Mouse (Mus musculus) cerebellum, adult 11-12 months (tissue): ENCODE results near the gene Ltk.
"Not testable (repeated sequence)": the region's sequence is repeated elsewhere in the genome, so short reads cannot be mapped to it uniquely, and the experiment has no call there.

Experiments used
- DNase-seq: peaks from one replicate; pipeline ENCODE4 v3.0.0; 2022

Ltk gene

DNA sequence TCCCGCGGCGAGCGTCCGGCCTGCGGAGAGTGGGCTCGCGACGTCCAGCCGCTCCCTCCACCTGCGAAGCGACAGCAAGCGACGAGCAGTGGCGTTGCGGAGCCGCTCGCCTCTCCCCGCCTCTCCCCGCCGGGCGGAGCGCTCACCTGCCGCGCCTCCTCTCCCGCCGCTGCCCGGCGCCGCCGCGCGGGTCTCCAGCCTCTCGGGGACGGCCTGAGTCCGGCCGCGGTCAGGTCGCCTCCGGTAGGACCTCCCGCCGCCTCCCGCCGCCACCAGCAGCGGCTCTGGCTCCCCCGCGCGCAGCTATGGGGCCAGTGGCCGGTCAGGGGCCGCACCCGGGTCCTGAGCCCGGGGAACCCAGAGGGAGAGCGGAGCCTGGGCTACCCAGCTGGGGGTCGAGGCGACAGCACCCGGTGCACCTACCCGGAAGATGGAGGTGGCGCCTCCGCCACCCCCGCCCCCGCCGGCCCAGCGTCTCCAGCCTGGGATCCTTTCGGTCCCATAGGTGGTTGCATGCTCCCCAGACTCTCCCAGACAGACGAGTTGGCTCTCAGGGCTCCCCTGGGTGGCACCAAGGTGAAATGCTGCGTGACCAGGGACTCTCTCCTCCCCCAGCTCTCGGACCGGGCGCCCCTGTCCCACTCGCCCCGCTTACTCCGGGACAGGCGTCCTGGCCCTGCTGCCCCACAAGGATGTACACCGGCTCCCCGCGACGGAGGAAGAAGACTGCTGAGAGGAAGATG, 2.0 kb downstream of the Ltk start:
- peak; percentile 35 for DNase-seq

DNA sequence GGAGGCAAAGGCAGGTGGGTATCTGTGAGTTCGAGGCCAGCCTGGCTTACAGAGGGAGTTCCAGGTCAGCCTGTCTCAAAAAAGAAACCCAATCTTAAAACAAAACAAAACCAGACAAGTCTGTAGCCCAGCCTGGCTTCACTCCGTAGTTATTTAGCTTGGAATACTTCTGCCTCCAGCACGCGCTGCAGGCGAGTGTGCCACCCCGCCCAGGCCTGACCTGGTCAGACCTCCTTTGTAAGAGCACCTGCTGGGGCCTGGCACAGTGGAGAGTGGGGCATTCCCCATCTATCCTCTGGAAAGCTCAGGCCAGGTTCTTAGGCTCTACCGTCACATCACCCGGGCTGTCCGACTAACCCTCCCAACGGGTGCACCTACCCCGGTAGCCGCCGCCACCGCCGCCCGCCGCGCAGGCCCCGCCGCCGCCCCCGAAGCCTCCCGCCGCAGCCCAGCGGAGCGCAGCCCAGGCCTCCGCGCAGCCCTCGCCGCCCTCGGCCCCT, 2.6 kb downstream of the Ltk start:
- peak; percentile 35 for DNase-seq

DNA sequence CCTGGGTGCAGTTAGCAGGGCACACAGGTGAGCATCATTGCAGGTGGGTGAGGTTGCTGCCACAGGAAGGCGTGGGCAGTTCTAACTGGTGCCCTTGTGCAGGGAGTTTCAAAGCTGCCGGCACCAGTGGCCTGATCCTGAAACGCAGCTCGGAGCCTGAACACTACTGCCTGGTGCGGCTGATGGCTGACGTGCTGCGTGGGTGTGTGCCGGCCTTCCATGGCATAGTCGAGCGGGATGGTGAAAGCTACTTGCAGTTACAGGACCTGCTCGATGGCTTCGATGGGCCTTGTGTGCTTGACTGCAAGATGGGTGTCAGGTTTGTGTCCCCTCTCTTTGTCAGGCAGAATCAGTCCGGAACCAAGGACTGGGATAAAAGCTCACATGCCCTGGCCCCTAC, 11.0 kb downstream of the Ltk start:
- DNase-seq: no peak

DNA sequence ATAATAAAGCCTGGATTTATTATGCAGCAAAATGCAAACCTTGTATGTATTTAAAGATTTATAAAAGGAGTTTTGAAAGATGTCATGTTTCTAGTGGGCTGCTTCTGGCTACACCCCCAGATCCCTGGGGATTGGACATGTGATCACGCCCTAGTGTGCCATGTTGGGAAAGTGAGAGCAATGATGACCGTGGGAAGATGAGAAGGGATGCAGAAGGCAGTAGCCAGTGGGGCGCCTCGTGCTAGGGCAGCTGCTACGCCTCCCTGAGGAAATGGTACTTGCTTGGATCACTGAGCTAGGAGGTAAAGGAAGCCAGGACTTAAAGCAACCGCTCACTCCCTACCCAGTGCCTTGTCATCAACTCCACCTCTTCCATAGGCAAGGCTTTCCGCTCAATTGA, 12.7 kb downstream of the Ltk start:
- no peak for DNase-seq

DNA sequence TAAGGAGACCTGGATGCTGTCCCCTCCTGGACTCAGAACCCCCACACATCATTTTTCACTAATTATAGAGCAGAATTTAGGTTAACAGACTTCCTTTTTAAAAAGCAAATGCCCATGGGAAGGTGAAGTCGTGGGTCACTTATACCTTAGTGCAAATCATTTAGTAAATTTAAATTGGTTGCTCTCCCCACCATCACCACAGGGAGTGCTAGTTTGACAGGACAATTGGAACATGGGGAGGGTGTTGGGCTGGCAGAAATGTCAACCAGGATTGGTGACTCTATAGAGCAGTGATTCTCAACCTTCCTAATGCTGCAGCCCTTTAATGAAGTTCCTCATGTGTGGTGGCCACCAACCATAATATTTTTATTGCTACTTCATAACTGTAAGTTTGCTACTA, 14.9 kb downstream of the Ltk start:
- DNase-seq: no peak

DNA sequence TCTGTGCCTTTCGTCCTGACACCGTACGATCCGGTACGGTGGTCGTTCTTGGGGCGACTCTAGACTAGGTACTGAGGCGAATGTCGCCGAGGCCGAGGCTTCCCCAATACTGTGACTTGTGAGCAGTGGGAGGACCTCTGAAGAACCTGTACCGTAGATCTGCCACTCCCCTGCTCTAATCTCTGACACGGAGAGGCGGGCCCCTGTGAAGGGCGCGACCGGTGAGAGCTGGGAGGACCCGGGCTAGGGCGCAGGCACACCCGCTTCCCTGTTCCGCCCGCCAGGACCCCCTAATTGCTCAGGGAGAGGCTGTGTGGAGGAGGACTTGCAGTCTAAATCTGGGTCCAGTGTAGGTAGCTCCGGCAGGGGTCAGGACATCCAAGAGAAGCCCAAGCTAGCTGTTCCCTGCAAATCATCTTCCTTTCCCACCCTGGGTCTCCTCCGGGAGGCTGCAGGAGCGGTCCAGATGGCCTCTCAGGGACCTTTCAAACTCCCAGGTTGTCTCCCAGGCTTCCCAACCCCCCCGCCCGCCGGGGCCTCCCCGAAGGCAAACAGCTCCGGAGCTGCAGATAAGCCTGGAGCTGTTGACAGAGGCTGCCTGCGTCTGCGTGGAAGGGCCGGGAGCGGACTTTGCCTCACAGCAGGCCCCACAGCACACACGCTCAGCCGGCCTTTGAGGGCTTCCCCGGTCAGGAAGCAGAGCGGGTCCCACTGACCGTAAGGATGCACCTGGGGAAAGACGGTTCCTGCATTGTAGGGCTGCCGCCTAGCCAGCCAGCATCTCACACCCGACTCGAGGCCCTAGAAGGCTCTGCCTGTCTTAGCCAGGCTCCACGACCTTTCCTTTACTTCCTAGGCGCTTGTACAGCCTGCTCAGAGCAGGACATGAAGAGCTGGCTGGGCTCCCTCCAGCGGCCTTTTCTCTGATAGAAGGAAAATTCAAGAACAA, 15.8 kb downstream of the Ltk start:
- no peak for DNase-seq

DNA sequence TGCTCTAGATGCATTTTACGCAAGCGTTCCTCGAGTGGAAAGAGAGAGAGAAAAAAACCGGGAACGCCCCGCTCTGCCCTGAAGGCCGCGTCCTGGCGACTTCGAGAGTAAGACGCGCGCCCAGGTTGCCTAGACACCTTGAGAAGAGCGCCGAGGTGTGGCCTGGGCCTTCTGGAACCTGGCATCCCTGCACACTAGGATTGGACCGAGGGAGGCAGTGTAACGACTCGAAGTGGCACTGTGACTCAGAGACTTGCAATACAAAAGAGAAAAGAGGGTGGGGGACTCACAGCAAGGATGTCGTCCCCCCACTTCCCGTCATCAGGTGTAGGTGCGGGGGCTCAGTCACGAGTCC, 16.4 kb downstream of the Ltk start:
- DNase-seq: no peak

DNA sequence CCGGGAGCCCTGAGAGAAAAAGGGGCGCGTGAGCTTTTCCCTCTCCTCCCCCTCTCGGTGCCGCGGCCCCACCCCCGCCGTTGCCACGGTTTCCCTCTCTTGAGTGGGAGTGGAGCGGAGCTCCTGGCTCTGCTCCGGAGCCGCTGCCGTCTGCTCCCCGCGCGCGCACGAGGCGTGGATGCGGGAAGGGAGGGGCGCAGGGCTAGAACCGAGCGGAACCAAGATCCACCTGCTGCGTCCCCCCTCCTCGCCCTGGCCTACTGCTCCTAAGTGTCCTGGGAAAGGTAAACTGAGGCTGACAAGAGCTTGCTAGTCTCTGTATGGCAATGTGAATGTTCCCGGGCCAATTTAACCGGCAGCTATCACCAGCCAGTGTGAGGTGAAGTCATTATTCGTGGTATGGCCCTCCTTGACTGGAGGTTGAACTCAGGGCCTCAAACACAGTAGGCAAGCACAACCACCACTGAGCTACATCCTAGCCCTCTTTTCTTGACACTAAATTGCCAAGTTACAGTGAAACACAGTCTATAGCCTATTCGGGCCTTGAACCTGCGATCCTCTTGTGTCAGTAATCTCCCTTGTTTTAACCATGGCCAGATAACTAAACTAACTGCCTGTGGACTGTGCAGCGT, 16.9 kb downstream of the Ltk start:
- DNase-seq: no peak

DNA sequence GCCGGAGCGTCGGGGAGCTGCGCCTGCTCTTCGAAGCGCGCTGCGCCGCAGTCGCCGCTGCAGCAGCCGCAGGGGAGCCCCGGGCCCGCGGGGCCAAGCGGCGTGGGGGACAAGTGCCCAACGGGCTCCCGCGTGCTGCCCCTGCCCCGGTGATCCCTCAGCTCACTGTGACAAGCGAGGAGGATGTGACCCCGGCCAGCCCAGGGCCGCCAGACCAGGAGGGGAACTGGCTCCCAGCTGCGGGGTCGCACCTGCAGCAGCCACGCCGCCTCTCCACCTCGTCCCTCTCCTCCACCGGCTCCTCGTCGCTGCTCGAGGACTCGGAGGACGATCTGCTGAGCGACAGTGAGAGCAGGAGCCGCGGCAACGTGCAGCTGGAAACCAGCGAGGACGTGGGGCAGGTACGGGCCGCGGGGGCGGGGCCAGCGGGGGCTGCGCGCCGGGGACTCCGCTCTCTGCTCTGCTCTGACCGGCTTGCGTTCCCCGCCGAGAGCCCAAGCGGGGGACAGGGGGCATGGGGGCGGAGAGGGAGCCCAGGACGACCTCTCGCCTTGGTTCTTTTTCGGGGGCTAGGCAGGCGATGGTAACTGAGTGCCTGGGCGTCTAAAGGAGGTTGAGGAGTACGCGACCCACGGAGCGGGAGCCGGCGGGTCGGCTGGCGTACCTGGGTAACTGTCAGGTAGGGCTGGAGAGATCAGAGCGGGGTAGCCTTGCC, 17.6 kb downstream of the Ltk start:
- no peak for DNase-seq

DNA sequence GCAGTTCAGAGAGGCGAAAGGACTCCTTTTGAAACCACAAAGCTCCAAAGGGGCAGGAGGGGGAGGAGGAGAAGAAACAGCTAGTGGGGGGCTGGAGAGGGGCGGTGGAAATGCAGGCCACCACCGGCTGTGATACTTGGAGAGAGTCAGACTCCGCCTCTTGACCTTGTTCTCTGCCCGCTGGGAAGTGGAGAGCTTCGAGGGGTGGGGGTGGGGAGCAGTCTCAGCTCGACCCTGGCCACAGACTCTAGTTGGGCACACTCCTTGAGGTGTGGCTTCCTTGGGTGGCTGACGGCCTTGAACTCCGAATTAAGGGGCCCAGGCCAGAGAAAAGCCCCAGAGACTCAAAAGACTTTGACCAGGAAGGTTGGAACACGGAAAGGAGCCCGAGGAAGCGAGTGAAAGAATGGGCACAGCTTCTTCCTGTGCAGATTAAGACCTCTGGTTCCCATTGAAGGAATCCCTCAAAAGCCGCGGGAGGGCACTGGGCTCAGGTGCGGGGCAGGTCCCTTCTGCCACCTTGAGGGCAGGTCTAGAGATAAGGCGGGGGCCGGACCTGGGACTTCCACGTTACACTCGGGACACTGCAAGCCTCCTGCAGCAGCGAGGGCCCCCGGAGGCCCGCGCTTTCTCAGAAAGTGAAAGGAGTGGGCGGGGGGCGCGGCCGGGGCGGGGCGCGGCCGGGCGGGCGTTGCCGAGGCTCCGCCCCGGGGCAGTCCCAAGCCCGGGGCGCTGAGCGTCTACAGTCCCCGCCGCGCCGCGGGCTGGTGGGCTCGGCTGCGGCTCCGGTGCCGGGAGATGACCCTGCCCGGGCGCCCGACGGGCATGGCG, 18.4 kb downstream of the Ltk start, which contains the start of gene Itpka:
TSS of gene Itpka (plus strand) at position 757 of the 831 bp plus-strand sequence.
- DNase-seq: no peak

DNA sequence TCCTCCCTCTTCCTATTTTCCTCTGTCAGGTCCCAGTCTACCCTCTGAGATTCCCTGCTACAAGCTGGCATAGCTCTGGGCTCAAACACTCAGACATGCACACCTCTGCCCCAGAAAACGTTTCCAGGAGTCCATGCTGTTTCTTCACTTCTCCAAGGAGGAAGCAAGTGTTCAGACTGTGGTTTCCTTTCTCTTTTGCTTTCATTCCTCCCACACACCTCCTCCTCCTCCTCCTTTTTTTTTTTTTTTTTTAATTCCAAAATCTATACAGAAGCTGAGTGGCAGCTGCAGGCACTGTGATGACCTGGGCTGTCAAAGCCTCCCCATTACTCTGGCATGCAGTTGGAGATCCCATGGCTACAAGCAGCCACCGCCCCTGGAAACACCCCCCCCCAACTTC, 19.7 kb downstream of the Ltk start:
- no peak for DNase-seq

DNA sequence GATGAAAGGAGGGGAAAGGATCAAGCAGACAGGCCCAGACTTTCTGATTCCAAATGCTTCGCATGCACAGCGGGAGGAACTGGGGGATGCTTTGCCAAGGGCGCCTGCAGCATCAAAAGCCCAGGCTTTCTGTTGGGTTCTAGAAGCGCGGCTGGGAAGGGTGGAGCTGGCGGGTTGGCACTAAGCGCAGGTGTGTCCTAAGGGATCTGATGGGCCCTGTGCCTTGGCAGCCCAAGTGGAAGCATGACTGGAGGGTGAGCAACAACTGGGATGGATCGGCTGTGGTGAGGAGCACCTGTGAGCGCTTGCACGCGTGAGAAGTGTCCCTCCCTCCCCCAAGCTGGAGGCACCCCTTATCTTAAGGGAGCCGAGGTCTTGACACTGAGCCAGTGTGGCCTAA, 23.1 kb downstream of the Ltk start:
- no peak for DNase-seq

DNA sequence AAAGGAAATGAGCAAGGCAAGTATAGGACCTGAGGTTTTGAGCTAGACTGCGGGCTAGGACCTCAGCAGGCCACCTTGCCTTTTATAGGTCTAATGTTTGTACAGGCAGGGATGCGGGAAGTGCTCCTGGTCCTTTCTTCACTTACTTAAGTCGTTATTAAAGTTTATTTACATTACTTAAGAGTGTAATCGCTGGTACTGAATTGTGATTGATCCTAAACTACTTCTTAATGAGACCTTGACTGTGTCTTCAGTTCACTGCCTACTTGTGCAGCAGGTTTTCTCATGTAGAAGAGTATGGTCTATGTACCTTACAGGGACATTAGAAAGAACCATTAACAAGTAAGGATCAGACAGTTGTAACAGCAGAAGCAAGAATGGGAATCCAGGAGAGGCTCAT, 29.5 kb downstream of the Ltk start:
- no peak for DNase-seq

DNA sequence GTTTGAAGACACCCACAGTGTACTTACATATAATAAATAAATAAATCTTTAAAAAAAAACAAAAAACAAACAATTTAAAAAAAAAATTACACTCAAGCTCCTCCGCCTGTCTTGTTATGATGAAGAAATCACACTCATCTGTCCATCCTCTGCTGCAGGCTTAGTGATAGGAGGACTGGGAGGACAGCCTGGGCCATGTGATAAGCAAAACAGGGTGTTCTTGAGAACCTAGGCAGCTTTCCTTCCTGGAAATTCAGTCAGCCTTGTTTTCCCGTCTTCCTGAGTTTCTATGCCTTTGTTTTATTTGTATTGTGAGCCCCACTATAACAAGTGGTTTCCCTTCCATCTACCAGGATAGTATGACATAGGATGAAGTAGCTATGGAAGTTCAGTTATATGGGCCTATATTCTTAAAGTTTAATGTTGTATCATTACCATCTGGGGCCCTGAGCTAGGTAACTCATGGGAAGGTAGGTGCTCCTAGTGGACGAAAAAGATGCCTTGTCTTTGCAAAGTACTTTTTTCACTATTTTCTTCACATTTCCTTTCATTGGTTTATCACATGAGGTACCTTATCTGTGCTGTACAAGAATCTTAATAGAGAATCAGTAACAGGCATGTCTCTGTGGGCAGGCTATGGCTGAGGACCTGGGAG, 32.3 kb downstream of the Ltk start:
- DNase-seq: no peak

DNA sequence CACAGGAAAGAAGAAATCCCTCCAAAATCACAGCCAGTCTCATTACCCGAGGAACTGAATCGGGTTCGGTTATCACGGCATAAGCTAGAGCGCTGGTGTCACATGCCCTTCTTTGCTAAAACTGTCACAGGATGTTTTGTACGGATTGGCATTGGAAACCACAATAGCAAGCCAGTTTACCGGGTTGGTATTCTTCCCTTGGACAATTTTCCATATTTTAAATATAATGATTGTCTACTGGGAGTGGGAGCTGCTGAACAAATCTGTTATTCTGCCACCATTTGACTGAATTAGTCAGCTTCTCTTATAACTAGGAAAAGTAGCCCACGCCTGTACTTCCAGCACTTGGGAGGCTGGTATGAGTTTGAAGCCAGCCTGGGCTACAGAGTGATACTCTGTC, 39.2 kb downstream of the Ltk start:
- DNase-seq: no peak

DNA sequence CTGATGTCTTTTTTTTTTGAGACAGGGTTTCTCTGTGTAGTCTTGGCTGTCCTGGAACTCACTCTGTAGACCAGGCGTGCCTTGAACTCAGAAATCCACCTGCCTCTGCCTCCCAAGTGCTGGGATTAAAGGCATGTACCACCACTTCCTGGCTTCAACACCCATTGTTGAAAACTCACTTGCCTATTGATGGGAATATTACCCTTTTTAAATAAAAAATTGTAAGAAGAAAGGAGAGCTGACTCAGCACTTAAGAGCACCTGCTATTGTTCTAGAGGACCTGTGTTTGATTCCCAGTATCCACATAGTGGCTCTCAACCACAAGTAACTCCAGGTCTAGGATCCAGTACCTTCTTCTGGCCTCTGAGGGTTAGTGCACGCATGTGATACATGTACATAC, 44.4 kb downstream of the Ltk start:
- DNase-seq: not testable (repeated sequence)

DNA sequence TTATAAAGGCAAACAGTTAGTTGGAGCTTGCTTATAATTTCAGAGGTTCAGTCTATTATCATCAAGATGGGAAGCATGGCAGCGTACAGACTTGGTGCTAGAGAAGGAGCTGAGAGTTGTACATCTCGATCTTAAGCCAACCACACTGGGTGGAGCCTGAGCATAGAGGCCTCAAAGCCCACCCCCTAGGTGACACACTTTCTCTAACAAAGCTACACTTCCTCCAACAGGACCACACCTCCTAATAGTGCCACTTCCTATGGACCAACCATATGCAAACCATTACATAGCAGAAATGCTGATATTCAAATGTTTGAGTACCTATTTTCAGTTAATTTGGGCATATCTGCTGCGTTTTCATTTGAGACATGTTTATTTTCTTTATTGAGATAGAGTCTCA, 50.2 kb downstream of the Ltk start:
- DNase-seq: no peak

DNA sequence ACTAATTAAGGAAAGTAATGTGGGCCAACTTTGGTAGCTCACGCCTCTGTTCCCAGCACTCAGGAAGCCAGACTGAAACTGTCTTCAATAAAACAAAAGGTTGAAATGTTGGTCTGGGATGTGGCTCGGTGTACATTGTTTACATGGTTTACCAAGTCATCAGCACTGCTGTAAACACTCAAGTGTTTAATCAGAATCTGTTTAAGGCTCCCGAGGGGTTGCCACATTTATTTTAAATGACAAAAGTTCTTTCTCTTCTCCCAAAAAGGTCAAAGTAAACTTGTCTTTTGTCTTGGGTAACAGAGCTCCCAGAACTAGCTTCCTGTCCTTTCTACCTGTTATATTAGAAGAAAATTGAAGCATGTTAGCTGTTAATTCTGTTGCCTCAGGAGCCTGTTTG, 52.6 kb downstream of the Ltk start:
- DNase-seq: no peak

DNA sequence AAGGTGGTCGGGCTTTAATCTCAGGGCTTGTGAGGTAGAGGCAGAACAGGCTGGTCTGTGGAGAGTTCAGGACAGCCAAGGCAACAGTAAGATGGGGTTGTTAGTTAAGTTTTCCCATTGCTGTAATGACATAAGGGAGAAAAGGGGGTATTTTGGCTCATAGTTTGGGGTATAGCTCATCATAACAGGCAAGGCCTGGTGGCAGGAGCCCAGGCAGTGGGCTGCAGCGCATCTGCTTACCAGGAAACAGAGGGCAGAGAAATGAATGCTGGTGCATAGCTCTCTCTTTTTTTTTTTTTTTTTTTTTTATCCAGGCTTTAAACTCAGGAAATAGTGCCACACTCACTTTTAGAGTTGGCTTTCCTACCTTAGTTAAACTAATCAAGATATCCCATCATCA, 57.1 kb downstream of the Ltk start:
- no peak for DNase-seq
